Mouse (Mus musculus) WW6 (cell line): ENCODE data around the gene Xrcc6.

Source experiments
- DNase-seq: peaks from one replicate; pipeline ENCODE4 v3.0.0-alpha.2; 2013; ENCODE audit warnings: low read depth, low spot score

Gene Xrcc6

DNA sequence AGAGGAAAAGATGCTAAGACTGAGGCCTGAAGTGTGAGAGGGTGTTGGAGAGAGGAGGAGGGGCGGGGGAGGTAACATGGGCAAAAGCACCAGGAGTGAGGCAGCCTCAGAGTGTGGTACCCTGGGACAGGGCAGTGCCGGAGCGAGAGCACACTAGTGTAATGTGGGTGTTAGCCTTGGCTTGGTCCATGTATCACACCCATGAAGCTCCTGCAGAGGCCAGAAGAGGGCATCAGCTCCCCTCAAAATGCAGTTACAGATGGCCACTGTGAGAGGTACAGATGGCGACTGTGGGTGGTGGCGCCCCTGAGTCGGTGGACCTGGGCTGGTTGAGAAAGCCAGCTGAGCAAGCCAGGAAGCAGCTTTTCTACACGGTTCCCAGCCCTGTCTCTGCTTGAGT, 93.5 kb downstream of the Xrcc6 start:
- no peak for DNase-seq

DNA sequence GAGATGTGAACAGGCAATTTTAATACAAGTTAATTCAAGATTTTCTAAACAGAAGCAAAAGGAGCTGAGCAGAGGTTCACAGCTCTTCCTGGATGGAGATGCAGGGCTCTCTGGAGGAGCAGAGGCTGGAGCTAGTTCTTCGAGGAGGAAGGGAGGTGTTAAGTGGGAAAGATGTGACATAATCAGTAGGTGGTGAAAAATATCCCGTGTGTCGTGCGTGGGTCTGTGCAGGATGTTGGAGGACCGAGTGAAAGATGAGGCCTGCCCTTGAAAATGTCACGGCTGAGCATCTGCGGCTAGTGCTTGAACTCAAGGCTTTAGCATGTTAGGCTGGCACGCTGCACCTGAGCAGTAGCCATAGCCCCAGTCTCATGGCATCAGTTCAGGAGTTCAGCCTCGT, 98.0 kb downstream of the Xrcc6 start:
- DNase-seq = no peak

DNA sequence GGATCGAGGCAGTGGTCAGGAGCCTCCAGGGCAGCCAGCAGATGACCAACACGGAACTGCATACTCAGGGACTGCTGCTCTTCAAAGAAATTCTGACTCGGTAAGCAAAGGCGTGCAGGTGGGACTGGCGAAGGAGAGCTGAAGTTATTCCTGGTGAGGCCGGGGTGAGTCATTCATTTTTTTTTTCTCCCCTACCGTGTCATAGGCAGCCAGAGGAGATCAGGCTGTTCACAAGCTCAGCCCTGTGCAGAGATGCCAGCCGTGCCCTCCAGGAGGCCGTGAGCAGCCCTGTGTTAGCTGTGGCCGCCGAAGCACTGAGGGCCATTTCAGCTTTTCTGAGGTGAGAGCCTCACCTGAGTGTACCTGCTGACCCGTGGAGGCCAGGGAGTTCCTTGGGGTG, 98.5 kb downstream of the Xrcc6 start:
- no peak for DNase-seq

DNA sequence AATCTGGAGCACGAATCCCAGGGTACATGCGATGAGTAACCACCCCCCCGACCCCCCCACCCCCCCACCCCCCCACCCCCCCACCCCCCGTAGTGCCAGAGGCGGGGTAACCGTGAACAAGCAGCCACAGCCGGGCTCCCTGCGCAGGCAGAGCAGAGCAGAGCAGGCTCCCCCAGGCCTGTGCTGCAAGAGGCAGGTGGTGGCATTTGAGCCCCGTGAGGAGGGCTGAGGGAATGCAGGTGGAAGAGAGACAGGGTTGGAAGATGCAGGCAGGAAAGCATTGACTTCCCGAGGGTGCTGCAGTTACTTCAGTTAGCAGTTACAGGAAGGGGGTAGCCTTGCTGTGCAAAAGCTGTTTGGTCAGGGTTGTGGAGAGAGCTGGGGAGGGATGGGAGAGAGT, 99.6 kb downstream of the Xrcc6 start:
- DNase-seq = no peak
